Mouse (Mus musculus) embryo, embryonic 9.5 days (tissue): ENCODE measurements around the gene Vmn1r174.
"Not testable (repeated sequence)": the region's sequence is repeated elsewhere in the genome, so short reads cannot be mapped to it uniquely, and the experiment has no call there.

Experiments used
- DNase-seq: peaks from one replicate; pipeline ENCODE4 v3.0.0-alpha.2; 2017; ENCODE audit errors: extremely low spot score

The Vmn1r174 gene

DNA sequence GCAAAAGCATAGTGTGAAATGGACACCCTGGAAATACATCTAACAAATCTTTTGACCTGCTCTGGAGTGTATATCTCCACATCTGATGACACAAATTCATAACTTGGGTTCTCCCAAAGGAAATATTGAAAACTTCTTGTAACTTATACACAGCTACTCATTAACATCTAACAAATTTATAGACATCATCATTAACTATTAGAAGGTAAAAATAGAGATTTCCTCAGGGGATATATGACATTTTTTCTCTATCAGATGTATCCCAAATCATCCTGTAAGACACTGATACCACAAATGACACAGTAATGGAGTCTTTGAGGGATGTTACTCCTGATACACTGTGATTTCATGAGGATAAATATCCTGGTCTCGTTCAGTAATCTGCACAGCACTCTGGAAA lies at the start of gene Vmn1r174:
Vmn1r174 (plus strand) TSS at position 301 of the 400 bp plus-strand sequence.
- DNase-seq, result not testable (repeated sequence)

DNA sequence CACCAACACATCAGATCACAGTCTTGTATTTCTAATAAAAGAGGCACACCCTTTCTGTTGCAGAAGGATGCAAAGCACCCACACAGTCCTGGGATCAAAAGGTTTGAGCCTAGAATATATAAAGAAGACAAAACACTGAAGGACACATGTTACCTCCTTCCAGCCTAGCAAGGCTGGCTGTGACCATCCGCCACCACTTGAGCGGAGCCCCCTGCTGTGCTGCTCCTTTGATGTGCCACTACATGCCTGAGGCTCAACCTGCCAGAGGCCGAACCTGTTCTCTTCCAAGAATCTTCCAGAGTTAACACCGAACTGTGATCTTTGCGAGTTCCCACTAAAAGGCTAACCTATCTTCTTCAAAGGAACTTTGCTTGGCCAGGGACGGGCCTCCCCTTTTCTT lies 32.5 kb downstream of the Vmn1r174 start:
- DNase-seq, result no peak

GRCm38 (mm10) chr7:23810543-23810942 lies 58.5 kb downstream of the Vmn1r174 start, which contains the start of gene Vmn1r175:
Vmn1r175 (minus strand) TSS chr7:23810643.
- DNase-seq, result not testable (repeated sequence)
